Mouse (Mus musculus): ENCODE measurements at regions not wholly inside any gene's neighbourhood (a gene's known extent, or its start where the extent isn't known, plus 50 kb on each side); places are given as distances from the start of the nearest gene placed in this dataset.

- ATAC-seq (ENCODE audit: low FRiP score) (no peak; the same call in 1 of the 2 replicates), DNase-seq (ENCODE audit: low spot score, missing footprints) (no peak)
- H3K4me1 ChIP-seq (ENCODE audit: control insufficient read depth, insufficient read depth, low read length), result no peaks in the 10 kb centered on the region
Observed at GRCm38 (mm10) chr4:72800014-72800786, 52.2 kb downstream of the Aldoart1 start.

GRCm38 (mm10) chr4:72799575-72799974, 52.9 kb downstream of the Aldoart1 start:
- no peaks in the 10 kb centered on the region for H3K36me3 ChIP-seq (ENCODE audit: control insufficient read depth, insufficient read depth, low read length)
- H3K4me2 ChIP-seq, result no peak overlapping the region
- ATAC-seq (ENCODE audit: low FRiP score) (no peak), DNase-seq (ENCODE audit: low spot score, missing footprints) (no peak)
- no peak overlapping the region for H3K4me3 ChIP-seq (ENCODE audit: low read depth, low read length)
- WGBS, result 91% methylated on average over 4 of the region's 4 CpGs
- H3K9me3 ChIP-seq (ENCODE audit: control insufficient read depth, low read length), result no peaks in the 10 kb centered on the region
- no peaks in the 10 kb centered on the region for H3K4me1 ChIP-seq (ENCODE audit: control insufficient read depth, insufficient read depth, low read length)
- no peak overlapping the region for H3K27ac ChIP-seq (ENCODE audit: low read depth, low read length)
- H3K27me3 ChIP-seq (ENCODE audit: control insufficient read depth, insufficient read depth, low read length), result no peaks in the 10 kb centered on the region
- no peak overlapping the region for H3K9ac ChIP-seq (ENCODE audit: low read length)

More at GRCm38 (mm10) chr4:72800014-72800786, 52.2 kb downstream of the Aldoart1 start:
- Histone ChIP-seq H3K36me3 (ENCODE audit: control insufficient read depth, insufficient read depth, low read length) (no peaks in the 10 kb centered on the region), H3K9me3 (ENCODE audit: control insufficient read depth, low read length) (no peaks in the 10 kb centered on the region), H3K27ac (ENCODE audit: low read depth, low read length) (no peak overlapping the region), H3K9ac (ENCODE audit: low read length) (no peak overlapping the region), H3K4me3 (ENCODE audit: low read depth, low read length) (no peak overlapping the region), H3K4me2 (no peak overlapping the region), H3K27me3 (ENCODE audit: control insufficient read depth, insufficient read depth, low read length) (no peaks in the 10 kb centered on the region)
- WGBS, result 68% methylated on average over 2 of the region's 2 CpGs

GRCm38 (mm10) chr4:72788796-72789195, 63.6 kb downstream of the Aldoart1 start:
- 94% methylated on average over 4 of the region's 4 CpGs for WGBS
- no peak overlapping the region for H3K27ac ChIP-seq (ENCODE audit: low read depth, low read length)

GRCm38 (mm10) chr4:72766896-72767295, 85.5 kb downstream of the Aldoart1 start:
- Histone ChIP-seq H3K4me2 (no peak overlapping the region), H3K27me3 (ENCODE audit: control insufficient read depth, insufficient read depth, low read length) (no peaks in the 10 kb centered on the region), H3K9ac (ENCODE audit: low read length) (no peak overlapping the region), H3K9me3 (ENCODE audit: control insufficient read depth, low read length) (no peaks in the 10 kb centered on the region), H3K27ac (ENCODE audit: low read depth, low read length) (no peak overlapping the region), H3K4me1 (ENCODE audit: control insufficient read depth, insufficient read depth, low read length) (no peaks in the 10 kb centered on the region), H3K36me3 (ENCODE audit: control insufficient read depth, insufficient read depth, low read length) (no peaks in the 10 kb centered on the region), H3K4me3 (ENCODE audit: low read depth, low read length) (no peak overlapping the region)
- ATAC-seq (ENCODE audit: low FRiP score), result no peak
- 82% methylated on average over 5 of the region's 5 CpGs for WGBS
- DNase-seq (ENCODE audit: low spot score, missing footprints), result no peak

More at GRCm38 (mm10) chr4:72788796-72789195, 63.6 kb downstream of the Aldoart1 start:
- H3K4me3 ChIP-seq (ENCODE audit: low read depth, low read length), result no peak overlapping the region
- ATAC-seq (ENCODE audit: low FRiP score) (no peak), DNase-seq (ENCODE audit: low spot score, missing footprints) (no peak)
- H3K9ac ChIP-seq (ENCODE audit: low read length), result no peak overlapping the region
- no peak overlapping the region for H3K4me2 ChIP-seq
- H3K36me3 ChIP-seq (ENCODE audit: control insufficient read depth, insufficient read depth, low read length), result no peaks in the 10 kb centered on the region
- no peaks in the 10 kb centered on the region for H3K4me1 ChIP-seq (ENCODE audit: control insufficient read depth, insufficient read depth, low read length)
- H3K9me3 ChIP-seq (ENCODE audit: control insufficient read depth, low read length), result no peaks in the 10 kb centered on the region
- H3K27me3 ChIP-seq (ENCODE audit: control insufficient read depth, insufficient read depth, low read length), result no peaks in the 10 kb centered on the region

GRCm38 (mm10) chr4:72766386-72766785, 86.0 kb downstream of the Aldoart1 start:
- Histone ChIP-seq H3K4me3 (ENCODE audit: low read depth, low read length) (no peak overlapping the region), H3K9ac (ENCODE audit: low read length) (no peak overlapping the region), H3K9me3 (ENCODE audit: control insufficient read depth, low read length) (no peaks in the 10 kb centered on the region), H3K4me1 (ENCODE audit: control insufficient read depth, insufficient read depth, low read length) (no peaks in the 10 kb centered on the region), H3K27me3 (ENCODE audit: control insufficient read depth, insufficient read depth, low read length) (no peaks in the 10 kb centered on the region), H3K36me3 (ENCODE audit: control insufficient read depth, insufficient read depth, low read length) (no peaks in the 10 kb centered on the region), H3K27ac (ENCODE audit: low read depth, low read length) (no peak overlapping the region), H3K4me2 (no peak overlapping the region)
- 63% methylated on average over 2 of the region's 2 CpGs for WGBS
- DNase-seq (ENCODE audit: low spot score, missing footprints), result no peak
- peak; percentile 75 for ATAC-seq (ENCODE audit: low FRiP score)
